Mouse (Mus musculus): ENCODE data around the gene Ints5. TPM values are rescaled to one million over a fixed set of nuclear protein-coding genes. Genes with fewer than 3 reads are reported as not detected.
A peak's percentile ranks its signal among the peaks of the same experiment; 100 is the strongest.
"Not testable (repeated sequence)": the region's sequence is repeated elsewhere in the genome, so short reads cannot be mapped to it uniquely, and the experiment has no call there.

The Ints5 gene
- total RNA-seq, 4 experiments from 2014 or later: 24.0 to 26.1 (median 24.4) TPM

DNA sequence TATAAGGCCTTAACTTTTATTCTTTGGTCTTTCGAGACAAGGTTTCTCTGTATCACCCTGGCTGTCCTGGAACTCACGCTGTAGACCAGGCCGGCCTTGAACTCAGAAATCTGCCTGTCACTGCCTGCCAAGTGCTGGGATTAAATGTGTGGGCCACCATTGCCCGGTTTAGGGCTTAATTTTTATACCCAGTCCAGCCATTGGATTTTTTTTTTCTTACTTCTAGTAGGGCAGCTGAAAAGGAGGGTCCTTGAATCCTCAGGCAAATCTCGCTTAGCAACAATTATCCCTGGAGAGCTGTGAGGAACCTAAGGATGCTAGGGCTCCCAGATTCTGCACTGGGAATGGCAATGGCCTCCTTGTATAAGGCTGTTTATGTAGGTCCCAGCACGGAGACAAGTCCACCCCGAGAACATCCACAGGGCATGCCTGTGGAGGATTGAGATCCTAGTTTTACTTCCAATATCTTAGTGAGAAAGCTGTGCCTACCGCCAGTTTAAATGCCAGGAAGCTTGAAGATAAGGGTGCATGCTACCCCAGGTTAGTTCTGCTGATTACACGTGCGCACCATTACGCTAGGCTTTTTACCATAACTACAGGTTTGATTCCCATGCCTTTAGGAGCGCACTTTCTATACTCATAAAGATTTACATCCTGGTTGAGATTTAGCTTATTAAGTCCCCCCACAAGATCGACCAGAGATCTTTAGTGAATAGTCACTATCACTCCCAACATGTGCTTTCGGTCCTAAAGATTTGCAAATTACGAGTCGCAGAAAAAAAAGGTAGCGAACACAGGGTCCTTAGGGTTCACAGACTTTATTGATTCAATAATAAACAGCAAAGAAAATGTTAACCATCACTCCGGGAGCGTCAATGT is 5.0 kb upstream of the Ints5 start:
- no peak for DNase-seq (ENCODE audit: low spot score in 2 of 2)

DNA sequence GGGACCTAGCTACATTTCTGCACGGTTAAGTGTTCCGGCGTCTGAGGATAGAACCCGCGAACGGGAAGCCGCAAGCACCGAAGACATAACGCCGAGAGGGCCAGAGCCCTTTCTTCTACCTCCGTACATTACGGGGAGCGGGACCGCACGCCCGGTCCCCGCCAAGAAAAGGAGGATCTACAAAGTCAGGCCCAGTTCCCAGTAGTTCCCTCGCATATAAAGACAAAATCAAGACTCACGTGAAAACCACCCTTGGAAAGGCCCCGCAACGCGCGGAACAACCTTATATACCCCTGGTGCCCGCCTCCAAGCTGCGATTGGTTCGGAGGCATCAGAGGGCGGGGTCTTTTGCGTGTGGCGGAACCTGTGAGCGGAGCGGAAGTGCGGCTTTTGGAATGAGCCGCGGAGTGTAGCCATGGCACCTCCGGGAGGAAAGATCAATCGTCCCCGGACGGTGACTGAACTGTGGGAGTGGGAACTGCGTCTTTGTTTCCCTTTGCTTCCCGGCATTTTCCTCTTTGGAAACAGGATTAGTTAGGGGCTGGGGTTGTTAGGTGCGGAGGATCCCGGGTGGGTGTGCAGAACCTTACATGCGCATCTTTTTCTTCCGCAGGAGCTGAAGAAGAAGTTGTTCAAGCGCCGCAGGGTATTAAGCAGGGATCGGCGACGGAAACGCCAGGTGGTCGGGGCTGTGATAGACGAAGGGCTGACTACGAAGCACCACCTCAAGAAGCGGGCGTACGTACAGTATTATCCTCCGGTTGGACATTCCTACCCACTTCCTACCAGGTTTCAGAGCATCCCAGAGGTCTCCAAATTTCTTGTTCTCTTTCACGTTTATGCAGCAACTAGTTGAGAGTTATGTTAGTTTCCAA is 4.1 kb upstream of the Ints5 start, which contains the start of the genes 1810009A15Rik and Gm49416:
Gene 1810009A15Rik, plus strand, starts transcription at position 343 of the 875 bp plus-strand sequence.
Gene Gm49416, plus strand, starts transcription at position 416 of the 875 bp plus-strand sequence.
- DNase-seq (ENCODE audit: low spot score in 2 of 2): peak; percentile 91 to 93

DNA sequence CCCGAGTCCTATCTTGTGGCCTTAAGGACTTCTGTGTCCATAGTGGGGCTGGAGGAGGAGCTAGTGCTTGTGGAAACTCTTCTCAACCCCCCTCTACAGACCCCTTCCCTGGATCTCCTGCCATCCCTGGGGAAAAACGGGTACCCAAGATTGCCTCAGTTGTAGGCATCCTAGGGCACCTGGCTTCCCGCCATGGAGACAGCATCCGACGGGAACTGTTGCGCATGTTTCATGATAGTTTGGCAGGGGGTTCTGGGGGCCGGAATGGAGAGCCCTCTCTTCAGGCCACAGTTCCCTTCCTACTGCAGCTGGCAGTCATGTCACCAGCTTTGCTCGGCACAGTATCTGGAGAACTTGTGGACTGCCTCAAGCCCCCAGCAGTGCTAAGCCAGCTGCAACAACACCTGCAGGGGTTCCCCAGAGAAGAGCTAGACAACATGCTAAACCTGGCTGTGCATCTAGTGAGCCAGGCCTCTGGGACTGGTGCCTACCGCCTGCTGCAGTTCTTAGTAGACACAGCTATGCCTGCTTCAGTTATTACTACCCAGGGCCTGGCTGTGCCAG is 2.7 kb downstream of the Ints5 start:
- DNase-seq (ENCODE audit: low spot score in 2 of 2): no peak

DNA sequence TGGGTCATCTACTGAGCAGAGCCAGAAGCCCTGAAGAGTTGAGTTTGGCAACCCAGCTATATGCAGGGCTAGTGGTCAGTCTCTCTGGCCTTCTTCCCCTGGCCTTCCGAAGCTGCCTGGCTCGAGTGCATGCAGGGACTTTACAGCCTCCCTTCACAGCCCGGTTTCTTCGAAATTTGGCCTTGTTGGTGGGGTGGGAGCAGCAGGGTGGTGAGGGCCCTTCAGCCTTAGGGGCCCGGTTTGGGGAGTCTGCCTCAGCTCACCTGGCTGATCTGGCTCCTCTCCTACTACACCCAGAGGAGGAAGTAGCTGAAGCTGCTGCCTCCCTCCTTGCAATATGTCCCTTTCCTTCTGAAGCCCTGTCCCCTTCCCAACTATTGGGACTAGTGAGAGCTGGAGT is 3.4 kb downstream of the Ints5 start:
- DNase-seq (ENCODE audit: low spot score in 2 of 2): not testable (repeated sequence)

DNA sequence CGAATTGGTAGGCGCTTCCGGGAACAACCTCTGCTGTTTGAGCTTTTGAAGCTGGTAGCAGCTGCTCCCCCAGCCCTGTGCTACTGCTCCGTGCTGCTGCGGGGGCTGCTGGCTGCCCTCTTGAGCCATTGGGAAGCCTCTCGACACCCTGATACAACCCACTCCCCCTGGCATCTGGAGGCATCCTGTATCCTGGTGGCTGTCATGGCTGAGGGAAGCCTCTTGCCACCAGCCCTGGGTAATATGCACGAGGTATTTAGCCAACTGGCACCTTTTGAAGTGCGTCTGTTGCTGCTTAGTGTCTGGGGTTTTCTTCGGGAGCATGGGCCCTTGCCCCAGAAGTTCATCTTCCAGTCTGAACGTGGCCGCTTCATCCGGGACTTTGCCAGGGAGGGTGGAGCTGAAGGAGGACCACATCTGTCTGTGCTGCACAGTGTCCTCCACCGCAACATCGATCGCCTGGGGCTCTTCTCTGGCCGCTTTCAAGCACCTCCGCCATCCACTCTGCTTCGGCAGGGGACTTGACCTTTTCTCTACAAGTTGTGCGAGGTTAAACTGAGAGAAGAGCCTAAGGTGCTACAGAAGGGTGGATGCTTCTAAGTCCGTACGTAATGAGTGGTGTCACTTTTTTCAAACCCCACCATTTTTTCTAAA is 4.5 kb downstream of the Ints5 start:
- not testable (repeated sequence) for DNase-seq (ENCODE audit: low spot score in 2 of 2)

DNA sequence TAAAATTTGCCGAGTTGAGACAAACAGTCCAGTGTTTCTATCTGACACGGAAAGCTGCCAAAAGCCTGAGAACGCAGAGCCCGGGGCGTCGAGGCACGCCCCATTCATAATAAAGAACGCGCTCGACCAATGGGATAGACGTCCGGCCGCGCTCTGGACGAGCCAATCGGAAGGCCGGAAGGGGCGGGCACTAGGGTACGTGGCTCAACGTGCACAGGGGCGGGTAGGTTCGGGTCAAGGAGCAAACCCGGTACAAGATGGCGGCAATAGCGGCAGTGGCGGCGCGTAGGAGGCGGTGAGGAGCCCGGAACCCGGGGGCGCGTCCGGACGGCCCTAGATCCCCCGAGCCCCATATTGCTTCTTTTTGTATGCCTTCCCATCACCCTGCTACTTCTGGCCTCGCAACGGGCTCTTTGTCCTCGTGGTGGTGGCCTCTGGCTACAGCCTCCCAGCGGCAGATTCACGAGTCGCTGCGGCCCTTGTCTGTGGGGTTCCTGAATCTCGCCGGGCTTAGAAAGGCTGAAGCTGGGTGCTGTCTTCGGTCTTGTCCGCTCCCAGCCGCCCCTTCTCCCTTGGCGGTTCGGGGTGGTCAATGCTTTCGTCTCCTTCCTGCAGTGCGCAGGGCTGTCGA is 5.2 kb downstream of the Ints5 start, which contains the start of gene Ganab:
Gene Ganab, plus strand, starts transcription at position 207 of the 631 bp plus-strand sequence.
- DNase-seq (ENCODE audit: low spot score in 2 of 2): peak; percentile 95

DNA sequence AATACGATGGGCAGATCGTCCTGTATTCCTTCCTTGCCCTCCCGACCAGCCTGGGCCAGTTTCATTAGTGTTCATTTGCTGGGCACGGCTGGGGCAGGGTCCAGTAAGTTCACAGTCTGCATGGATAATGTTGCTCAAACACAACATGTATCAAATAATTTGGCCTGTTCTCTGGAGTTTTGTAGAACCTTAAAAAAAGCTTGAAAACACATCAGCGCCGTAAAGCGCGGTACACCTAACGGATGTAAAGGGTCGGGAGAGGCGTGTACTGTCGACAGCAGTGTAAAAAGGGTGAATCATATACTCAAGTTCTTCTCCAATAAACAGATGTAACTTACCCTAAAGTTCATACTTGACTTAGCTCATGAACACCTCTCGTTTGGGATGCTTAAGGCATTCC is 5.8 kb downstream of the Ints5 start:
- no peak for DNase-seq (ENCODE audit: low spot score in 2 of 2)

DNA sequence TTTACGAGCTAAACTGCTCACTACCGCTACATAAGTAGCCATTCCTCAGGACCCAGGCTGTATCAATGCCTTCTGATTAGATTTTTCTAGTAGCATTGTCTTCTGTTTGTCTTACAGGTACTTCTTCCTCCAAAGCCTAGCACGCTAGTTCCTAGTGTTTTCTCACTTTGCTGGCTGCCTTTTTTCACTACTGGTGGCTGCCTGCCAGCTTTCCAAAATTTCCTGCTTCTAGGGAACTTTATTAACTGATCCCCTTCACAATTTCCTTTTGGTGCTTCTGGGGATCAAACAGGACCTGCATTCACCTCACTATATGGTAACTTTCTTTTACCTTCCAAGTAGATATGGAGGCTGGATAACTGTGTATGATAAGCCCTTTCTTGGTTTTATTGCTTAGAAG is 6.3 kb downstream of the Ints5 start:
- DNase-seq (ENCODE audit: low spot score in 2 of 2): no peak

DNA sequence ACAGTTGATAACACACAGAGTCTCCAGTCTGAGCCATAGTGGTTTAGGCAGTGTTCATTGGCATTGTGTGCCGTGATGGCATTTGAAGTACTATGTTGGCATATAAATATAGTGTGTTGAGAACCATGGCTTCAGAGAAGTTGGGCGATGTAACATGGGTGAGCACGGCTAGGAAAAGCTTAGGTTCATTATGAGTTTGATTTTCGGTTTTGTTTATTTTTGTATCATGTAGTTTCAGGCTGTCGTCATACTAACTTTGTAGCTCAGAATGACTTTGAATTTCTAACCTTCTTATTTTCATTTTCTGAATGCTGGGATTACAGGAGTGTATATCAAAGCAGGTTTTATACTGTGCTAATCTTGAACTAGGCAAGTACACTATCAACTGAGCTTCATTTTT is 10.6 kb downstream of the Ints5 start:
- no peak for DNase-seq (ENCODE audit: low spot score in 2 of 2)

DNA sequence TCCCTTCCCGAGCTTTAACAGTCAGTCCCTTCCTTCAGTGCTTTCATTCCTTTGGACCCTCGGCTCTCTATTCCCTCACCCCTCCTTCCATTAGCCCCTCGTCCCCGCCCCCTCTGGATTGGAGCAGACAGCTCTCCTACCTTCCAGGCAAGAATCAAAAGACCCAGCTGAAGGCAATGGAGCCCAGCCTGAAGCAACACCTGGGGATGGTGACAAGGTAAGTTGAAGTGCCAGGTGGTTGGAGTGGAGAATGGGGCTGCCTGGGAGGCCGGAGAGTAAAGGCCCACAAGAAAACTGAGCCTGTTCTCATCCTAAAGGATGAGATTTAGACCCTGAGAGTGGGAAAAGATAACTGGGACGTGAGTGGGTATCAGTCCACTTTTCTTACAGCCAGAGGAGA is 15.7 kb downstream of the Ints5 start:
- DNase-seq (ENCODE audit: low spot score in 2 of 2): no peak

DNA sequence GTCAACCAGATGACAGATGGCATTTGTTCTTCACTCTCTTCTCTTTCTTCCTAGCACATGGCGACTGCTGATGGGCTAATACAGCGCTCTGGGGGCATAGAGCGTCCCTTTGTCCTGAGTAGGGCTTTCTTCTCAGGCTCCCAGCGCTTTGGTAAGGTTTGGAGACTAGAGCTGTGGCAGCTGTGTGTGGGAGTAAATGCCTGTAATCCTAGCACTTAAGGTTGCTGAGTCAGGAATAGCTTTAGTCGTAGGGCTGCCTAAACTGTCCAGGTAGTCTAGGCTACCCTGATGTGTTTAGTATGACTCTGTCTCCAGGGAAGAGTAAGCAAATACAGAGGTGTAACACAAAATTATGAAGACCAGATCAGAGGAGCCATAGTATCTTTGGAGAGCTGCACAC is 19.0 kb downstream of the Ints5 start:
- no peak for DNase-seq (ENCODE audit: low spot score in 2 of 2)

DNA sequence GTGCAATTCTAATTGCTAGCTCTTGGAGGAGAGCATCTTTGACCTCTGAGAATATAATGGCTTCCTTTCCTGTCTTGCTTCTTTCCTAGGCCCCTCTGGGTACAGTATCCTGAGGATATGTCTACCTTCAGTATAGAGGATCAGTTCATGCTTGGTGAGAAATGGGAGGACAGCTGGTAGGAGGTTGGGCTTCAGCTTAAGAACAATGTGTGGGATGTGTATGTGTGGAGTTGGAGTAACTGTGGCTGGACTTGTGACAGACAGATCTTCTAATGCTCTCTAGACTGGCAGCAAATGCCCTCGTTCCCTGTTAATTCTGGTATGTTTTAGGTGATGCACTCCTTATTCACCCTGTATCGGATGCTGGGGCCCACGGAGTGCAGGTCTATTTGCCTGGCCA is 21.4 kb downstream of the Ints5 start:
- peak in 1 of 2 experiments; percentile 45 for DNase-seq (ENCODE audit: low spot score in 2 of 2)

DNA sequence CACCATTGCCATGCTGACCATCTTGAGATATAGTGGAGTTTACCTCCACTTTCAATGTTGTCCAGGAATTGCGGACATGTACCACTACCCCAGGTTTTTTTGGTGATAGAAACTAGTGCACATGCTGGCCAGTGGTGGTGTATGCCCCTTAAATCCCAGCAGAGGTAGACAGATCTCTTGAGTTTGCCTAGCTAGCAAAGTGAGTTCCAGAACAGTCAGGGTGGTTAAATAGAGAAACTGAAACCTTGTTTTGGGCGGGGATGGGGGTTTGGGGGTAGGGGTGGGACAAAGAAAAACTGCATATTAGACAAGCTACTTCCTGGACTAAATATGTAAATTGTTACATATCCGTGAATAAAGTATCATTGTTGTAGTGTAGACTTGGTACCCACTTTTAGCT is 26.2 kb downstream of the Ints5 start:
- no peak for DNase-seq (ENCODE audit: low spot score in 2 of 2)

DNA sequence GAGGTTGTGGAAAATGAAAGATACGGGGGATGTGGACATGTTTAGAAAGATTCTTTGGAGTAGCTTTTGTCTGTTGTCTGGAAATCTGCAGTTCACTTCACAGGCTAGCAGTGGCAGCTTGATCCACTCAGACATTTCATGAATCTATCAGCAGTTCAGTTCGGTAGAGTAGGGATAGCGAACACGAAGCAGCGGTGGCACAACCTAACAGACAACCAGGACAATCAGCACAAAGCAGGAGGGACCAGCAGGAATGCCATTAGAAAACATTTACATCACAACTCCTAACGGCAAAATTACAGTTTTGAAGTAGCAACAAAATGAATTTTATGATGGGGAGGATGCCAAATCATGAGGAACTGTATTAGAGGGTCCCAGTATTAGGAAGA is 26.9 kb downstream of the Ints5 start:
- DNase-seq (ENCODE audit: low spot score in 2 of 2): no peak

DNA sequence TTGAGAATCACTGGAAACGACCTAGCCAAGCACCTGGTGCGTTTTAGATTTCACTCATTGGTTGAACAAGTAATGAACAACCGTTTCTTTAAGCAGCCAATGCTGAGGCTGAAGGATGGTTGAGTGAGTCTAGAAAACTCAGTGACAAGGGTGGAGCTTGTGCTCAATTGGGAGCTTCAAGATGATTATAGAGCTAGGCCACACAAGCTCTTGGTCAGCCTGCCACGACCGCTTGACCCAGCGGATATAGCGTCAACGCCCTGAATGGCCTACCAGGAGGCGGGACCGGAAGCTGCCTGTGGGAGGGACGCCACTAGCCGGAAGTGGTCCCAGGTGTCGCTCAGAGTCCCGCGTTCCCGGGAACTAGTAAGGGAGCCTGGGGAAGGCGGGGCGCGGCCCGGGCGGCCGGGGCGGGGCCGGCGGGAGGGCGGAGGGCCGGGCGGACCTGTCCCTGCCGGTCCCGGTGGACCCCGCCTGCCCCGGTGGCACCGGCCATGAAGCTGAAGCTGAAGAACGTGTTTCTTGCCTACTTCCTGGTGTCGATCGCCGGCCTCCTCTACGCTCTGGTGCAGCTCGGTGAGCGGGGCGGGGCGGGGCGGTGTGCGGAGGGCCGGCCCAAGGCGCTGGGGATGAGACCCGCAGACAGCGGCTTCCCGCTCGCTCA is 27.4 kb downstream of the Ints5 start, which contains the start of gene B3gat3:
Gene B3gat3, plus strand, starts transcription at position 302 of the 664 bp plus-strand sequence.
- peak; percentile 92 to 93 for DNase-seq (ENCODE audit: low spot score in 2 of 2)

DNA sequence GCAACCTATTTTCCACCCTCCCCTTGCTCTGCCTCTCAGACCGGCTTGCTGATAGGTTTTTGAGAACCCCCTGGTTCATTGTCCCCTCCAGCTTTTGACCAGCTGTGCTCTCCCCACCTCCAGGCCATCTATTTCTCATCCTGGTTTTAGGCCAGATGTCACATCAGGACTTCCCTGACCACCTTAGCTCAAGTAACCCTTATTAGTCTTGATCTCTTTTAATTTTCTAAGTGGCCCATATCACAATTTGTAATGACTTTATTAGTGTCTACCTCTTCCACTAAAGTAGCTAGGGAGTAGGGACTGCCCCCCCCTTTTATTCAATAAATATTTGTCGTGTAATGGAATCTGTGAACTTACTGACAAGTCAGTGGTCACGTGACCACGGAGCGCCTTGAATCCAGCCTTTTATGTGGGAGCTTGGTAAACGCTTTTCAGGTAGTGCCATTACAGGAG is 28.1 kb downstream of the Ints5 start:
- DNase-seq (ENCODE audit: low spot score in 2 of 2): no peak

DNA sequence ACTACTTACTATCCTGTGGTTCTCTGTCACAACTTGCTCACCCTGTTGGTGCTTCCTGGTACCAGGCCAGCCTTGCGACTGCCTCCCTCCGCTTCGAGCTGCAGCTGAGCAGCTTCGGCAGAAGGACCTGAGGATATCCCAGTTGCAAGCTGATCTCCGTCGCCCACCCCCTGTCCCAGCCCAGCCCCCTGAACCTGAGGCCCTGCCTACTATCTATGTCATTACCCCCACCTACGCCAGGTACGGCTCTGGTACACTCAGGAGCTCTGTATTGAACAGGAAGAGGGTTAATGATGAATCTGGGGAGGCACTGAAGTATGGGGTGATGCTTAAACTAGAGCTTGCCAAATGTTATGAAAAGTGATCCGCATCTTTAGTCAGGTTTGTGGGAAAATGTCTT is 28.9 kb downstream of the Ints5 start:
- DNase-seq (ENCODE audit: low spot score in 2 of 2): no peak

DNA sequence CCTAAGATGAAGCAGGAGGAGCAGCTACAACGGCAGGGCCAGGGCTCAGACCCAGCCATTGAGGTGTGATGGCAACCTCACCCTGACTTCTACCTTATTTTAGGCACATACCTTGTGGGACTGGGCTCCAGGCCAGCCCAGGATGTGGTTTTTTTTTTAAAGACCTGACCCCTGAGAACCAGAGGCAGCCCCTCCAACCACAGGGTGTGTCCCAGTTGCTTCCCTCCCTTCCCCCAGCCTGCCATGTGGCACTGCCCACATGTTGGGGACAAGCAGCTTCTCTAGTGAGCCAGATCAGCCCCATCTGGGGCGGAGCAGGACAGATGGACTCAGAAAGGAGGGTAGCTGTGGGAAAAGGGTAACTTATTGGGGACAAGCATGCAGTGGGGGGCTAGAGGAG is 34.0 kb downstream of the Ints5 start:
- DNase-seq (ENCODE audit: low spot score in 2 of 2): no peak

DNA sequence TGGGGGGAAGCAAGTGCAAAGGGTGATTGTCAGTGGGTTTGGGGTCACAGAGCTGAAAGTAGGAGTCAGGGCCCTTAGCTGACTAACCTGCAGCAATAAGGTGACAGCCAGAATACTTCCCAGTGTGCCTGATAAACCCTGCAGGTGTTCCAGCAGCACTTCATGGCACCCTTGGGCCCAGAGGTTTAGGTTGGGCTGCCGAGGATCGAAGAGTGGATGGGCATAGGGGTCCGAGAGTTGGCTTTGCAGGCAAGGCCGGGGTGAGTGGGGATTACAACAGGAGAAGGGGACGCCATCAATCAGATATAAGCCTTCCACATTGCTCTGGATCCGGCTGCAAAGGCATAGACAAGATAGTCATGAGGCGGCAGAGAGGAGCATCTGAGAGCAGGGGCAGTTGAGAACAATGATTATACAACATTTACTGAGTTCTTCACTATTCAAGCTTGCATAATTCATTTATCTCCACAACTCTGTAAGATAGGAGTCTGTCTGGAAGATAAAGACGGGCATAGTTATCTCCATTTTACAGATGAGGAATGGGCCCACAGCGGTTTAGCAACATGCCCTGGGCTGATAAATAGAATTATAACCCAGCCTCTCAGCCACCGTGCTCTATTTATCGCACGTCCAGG is 35.2 kb downstream of the Ints5 start:
- DNase-seq (ENCODE audit: low spot score in 2 of 2): no peak

Data from layer of hippocampus, adult 8-10 months (tissue).